Mouse (Mus musculus): ENCODE results near the gene Sox18.

GRCm38 (mm10) chr2:181693339-181694280, 22.2 kb upstream of the Sox18 start, which contains the start of gene Rgs19:
- peak; percentile 37 for TF ChIP-seq POLR2A (IDR thresholded peaks at IDR 0.05; ENCODE audit: low read depth, low read length)
- TF ChIP-seq CTCF (IDR thresholded peaks at IDR 0.05; ENCODE audit: extremely low read depth, insufficient read depth, insufficient read length, insufficient replicate concordance) = no peak
